Mouse (Mus musculus) ovary, adult 10 weeks (tissue): ENCODE data around the gene Irak3. TPM values are rescaled to one million over a fixed set of nuclear protein-coding genes. Genes with fewer than 3 reads are reported as not detected.

Source experiments
- polyA plus RNA-seq: library from polyadenylated mRNA; stranded (reverse); fragments of 350-450 nt; fragmentation: Illumina TruSeq; extraction: RNeasy Lipid Tissue Mini Kit (QIAGEN cat#74804); gene quantifications from one replicate; pipeline ENCODE4 v1.2.3, GENCODE M21; 2014

Gene Irak3
- 5.3 TPM for polyA plus RNA-seq

DNA sequence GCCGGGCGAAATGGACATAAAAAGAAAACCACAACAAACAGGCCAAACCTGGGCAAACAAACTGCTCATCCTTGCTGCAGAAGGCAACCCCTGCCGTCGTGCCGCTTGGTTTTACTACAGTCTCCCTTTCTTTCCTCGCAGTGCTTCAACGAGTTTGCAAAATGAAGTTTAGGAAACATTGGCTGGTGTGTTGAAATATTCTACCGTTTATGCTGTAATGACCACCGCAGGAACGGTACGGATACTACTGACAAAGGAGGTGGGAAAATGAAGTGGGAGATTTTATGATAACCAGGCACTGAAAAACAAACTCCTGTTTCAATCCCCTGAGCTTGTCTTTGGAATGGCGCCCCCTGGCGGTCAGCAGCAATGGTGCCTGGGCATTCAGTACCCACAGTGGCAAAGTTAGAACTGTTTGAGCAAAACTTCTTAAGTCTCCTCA lies at the start of gene Irak3:
Gene Irak3 (minus strand): TSS at position 170 of the 442 bp plus-strand sequence.

DNA sequence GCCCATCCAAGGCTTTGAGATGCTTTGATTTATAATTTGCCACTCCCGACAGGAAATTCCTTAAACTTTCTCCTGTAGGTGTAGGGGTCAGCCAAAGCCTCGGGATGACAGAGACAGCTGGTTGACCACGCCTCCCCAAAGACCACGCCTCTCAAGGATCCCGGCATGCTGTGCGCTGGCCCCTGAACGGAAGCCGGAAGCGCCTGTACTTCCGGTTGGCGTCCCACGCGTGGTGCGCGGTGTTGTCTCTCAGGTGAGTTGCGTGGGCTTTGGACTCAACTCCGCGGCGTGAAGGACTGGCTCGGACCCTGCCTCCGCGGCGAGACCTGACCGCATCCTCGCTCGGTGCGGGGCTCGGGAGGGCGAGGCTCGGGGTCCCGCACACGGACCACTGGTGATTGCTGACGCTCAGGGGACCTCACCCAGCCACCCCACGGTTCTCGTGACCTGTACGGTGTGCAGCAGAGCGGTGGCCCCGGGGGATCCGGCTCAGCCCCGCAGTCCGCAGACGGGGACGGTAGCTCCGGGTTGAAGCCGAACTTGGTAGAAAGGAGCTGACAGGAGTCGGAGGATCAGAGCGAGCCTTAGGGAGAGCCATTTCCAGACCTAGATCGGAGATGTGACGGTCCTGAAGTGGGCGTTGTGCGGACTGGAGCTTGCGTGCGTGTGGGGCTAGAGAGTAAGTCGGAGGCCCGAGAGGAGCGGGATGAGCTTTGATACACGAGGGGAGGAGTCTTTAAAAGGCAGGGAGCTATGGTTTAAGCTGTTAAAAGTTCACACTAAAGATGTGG lies 25.1 kb upstream of the Irak3 start, which contains the start of gene Llph:
Gene Llph (plus strand): TSS at position 200 of the 791 bp plus-strand sequence.

DNA sequence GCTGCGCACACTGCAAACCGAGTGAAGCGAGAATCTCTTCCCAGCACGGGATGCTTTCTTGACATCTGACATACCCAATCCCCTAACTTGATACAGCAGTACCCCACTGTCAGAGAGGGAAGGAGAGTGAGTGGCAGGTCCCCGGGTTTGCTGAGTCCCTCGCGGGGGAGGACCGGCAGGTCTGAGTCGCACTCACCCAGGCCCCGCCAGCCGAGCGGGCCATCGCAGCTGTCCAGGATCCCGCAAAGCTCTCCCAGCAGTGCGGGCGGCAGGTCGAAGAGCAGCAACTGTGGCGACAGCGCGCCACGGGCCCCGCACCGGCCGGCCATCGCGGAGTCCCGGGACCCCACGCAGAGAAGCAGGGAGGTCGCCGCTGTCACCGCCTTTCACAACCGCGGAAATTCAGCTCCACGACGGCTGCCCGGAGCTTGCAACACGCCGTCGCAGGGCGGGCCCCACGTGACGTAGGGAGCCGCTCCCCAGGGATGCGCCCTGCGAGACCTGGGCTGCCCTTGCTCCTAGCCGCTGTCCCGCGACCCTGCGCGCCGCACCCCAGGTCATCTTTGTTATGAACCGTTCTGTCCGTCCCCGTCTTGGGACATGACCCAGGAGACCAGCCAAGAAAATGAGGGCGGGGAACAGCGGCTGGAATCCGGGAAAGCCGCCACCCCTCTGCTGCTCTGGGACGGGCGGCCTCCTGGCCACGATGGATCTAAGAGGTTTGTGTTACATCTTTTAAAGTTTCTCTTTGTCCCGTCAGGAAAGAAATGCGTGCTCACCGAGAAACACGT lies 604 bp downstream of the Irak3 start, which contains the start of gene Tmbim4:
Gene Tmbim4 (plus strand): TSS at position 460 of the 791 bp plus-strand sequence.

DNA sequence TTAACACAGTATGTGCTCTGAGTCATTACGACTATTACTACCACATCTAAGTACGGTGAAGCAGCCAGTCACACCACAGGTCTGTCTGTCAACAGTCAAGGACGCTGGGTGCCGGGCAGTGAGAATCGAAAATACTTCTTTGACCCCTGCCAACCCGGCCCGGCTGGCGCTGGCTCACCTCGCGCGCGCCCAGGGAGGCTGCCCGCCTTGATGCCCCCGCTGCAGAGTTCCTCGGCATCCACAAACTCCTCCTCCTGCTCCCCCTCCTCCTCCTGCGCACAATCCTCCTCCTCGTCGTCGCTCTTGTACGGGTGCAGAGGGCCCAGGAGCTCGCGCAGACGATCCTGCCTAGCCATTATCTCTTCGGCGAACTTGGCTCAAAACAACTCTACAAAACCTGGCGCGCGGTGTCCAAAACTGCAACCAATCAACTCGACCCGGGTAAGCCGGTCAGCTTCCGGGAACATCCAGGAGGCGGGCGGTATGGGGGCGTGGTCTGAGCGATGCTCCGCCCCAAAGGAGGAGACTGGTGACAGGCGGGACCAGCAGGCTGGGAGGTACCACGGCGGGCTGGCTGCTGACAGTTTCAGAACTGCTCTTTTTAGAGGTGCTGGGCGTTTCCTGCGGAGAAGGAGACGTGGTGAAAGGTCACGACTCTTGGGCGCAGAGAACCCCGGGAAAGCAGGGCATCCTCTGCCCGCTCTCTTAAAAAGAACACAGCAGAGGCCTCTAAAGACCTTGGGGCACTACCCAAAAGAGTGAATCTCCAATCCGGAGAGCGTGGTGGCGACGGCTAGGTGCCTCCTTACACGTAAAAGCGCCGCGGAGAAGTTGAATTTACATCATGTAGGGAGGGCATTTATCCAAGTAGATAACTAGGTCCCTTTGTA lies 89.2 kb downstream of the Irak3 start, which contains the start of gene Helb:
Gene Helb (minus strand): TSS at position 481 of the 890 bp plus-strand sequence.

Other genes with a start within 250 kb of the Irak3 start
- 9.1 TPM for gene Helb, start 89.1 kb downstream of the Irak3 start, polyA plus RNA-seq
- 76.6 TPM for gene Tmbim4, start 540 bp downstream of the Irak3 start, polyA plus RNA-seq
- gene Llph, start 24.9 kb upstream of the Irak3 start, polyA plus RNA-seq, result 17.6 TPM